ENCODE assay signal across 11 mouse cellular contexts in genomic region chr8:72162821-72163220, GRCm38 (mm10). TPM values are rescaled to one million over a fixed set of nuclear protein-coding genes. Genes with fewer than 3 reads are reported as not detected.
DNase-seq lines count a peak whose midpoint lies in the region; ATAC-seq lines count a peak whose summit lies in the region.
"Had no signal": no experiment of that assay in that cellular context is flagged by ENCODE, and none has a peak within 500 bp of the region (broad histone marks: within the 10 kb centered on the region; RNA-seq: fewer than 3 reads in every experiment).

No protein-coding gene starts in this region.

- H3K4me2 ChIP-seq in forebrain, embryonic 12.5 days, result peak overlapping the region; percentile 86
- H3K4me2 ChIP-seq in forebrain, embryonic 15.5 days (replicated peaks), result no peak overlapping the region
- peak overlapping the region; percentile 80; the same call in 1 of the 2 replicates for H3K4me2 ChIP-seq in midbrain, embryonic 12.5 days (replicated peaks)
- no peak overlapping the region for H3K4me2 ChIP-seq in midbrain, embryonic 16.5 days (ENCODE audit: low read length)
- H3K4me2 ChIP-seq in liver, embryonic 15.5 days, result peak overlapping the region; percentile 92

- no peak overlapping the region for H3K27ac ChIP-seq in forebrain, embryonic 12.5 days
- no peak overlapping the region for H3K27ac ChIP-seq in forebrain, embryonic 15.5 days (replicated peaks)
- no peak overlapping the region for H3K27ac ChIP-seq in midbrain, embryonic 12.5 days (replicated peaks)
- no peak overlapping the region for H3K27ac ChIP-seq in midbrain, embryonic 16.5 days (ENCODE audit: low read length)
- H3K27ac ChIP-seq in liver, embryonic 15.5 days (replicated peaks), result no peak overlapping the region

- no peak overlapping the region for H3K9ac ChIP-seq in forebrain, embryonic 12.5 days
- H3K9ac ChIP-seq in forebrain, embryonic 15.5 days (replicated peaks), result no peak overlapping the region
- no peak overlapping the region for H3K9ac ChIP-seq in midbrain, embryonic 12.5 days (replicated peaks)
- H3K9ac ChIP-seq in midbrain, embryonic 16.5 days (ENCODE audit: low read depth, low read length), result no peak overlapping the region
- H3K9ac ChIP-seq in liver, embryonic 15.5 days, result 0 out of 2 replicates have a peak overlapping the region, but pooled peaks have one; percentile 4

- no peak for ATAC-seq in forebrain, embryonic 12.5 days (ENCODE audit: low FRiP score)
- ATAC-seq in forebrain, embryonic 15.5 days (replicated peaks), result no peak
- no peak for ATAC-seq in midbrain, embryonic 12.5 days (ENCODE audit: low FRiP score, low read depth)
- no peak for ATAC-seq in midbrain, embryonic 16.5 days
- no peak for ATAC-seq in liver, embryonic 15.5 days (ENCODE audit: insufficient read depth)

- intact Hi-C loops in left cerebral cortex, postnatal 25 days (cut with DNase I), result no loop called here

- no peaks in the 10 kb centered on the region for H3K27me3 ChIP-seq in forebrain, embryonic 12.5 days
- H3K27me3 ChIP-seq in forebrain, embryonic 15.5 days, result no peaks in the 10 kb centered on the region
- no peaks in the 10 kb centered on the region for H3K27me3 ChIP-seq in midbrain, embryonic 12.5 days
- no peaks in the 10 kb centered on the region for H3K27me3 ChIP-seq in midbrain, embryonic 16.5 days (ENCODE audit: control insufficient read depth, insufficient read depth, low read depth, low read length)
- H3K27me3 ChIP-seq in liver, embryonic 15.5 days, result no peaks in the 10 kb centered on the region

- DNase-seq in thymus, postnatal 14 days, result peak; percentile 50
- DNase-seq in adipocyte (ENCODE audit: low spot score), result no peak
- no peak for DNase-seq in left cerebral cortex, postnatal 25 days (ENCODE audit: low spot score in 2 of 2)
- DNase-seq: gastrocnemius, postnatal 25 days; layer of hippocampus, postnatal 36 days; right cerebral cortex, postnatal 4 days had no signal

- peaks cover 17% of the 10 kb centered on the region for H3K4me1 ChIP-seq in forebrain, embryonic 12.5 days
- H3K4me1 ChIP-seq in forebrain, embryonic 15.5 days, result peaks cover 24% of the 10 kb centered on the region
- H3K4me1 ChIP-seq in midbrain, embryonic 12.5 days, result peaks cover 15% of the 10 kb centered on the region
- peaks cover 22% of the 10 kb centered on the region for H3K4me1 ChIP-seq in midbrain, embryonic 16.5 days (ENCODE audit: control insufficient read depth, insufficient read depth, low read length)
- peaks cover 49% of the 10 kb centered on the region for H3K4me1 ChIP-seq in liver, embryonic 15.5 days (replicated peaks)

- peaks cover 17% of the 10 kb centered on the region; the same call in 1 of the 2 replicates for H3K36me3 ChIP-seq in forebrain, embryonic 12.5 days (replicated peaks)
- H3K36me3 ChIP-seq in forebrain, embryonic 15.5 days, result peaks cover 7% of the 10 kb centered on the region; the same call in 1 of the 2 replicates
- H3K36me3 ChIP-seq in midbrain, embryonic 12.5 days, result peaks cover 6% of the 10 kb centered on the region; the same call in 1 of the 2 replicates
- H3K36me3 ChIP-seq in midbrain, embryonic 16.5 days (ENCODE audit: control insufficient read depth, insufficient read depth, low read length), result peaks cover 7% of the 10 kb centered on the region
- peaks cover 26% of the 10 kb centered on the region for H3K36me3 ChIP-seq in liver, embryonic 15.5 days (replicated peaks)

- H3K9me3 ChIP-seq in forebrain, embryonic 12.5 days, result no peaks in the 10 kb centered on the region
- no peaks in the 10 kb centered on the region for H3K9me3 ChIP-seq in forebrain, embryonic 15.5 days
- H3K9me3 ChIP-seq in midbrain, embryonic 12.5 days, result no peaks in the 10 kb centered on the region
- H3K9me3 ChIP-seq in midbrain, embryonic 16.5 days (replicated peaks; ENCODE audit: control insufficient read depth, low read length, poor library complexity, severe bottlenecking), result no peaks in the 10 kb centered on the region
- H3K9me3 ChIP-seq in liver, embryonic 15.5 days (replicated peaks), result no peaks in the 10 kb centered on the region

- H3K4me3 ChIP-seq in forebrain, embryonic 12.5 days (replicated peaks), result no peak overlapping the region
- H3K4me3 ChIP-seq in forebrain, embryonic 15.5 days, result no peak overlapping the region
- H3K4me3 ChIP-seq in midbrain, embryonic 12.5 days, result no peak overlapping the region; the same call in 1 of the 2 replicates
- H3K4me3 ChIP-seq in midbrain, embryonic 16.5 days (ENCODE audit: low read depth, low read length), result no peak overlapping the region
- peak overlapping the region; percentile 81 for H3K4me3 ChIP-seq in liver, embryonic 15.5 days (replicated peaks)

RNA-seq across cellular contexts. Expression of gene Rab8a, which starts 1.8 kb away (rescaled TPM):
- polyA plus RNA-seq in forebrain, embryonic 12.5 days (2016; fragmentation: Nextera tagmentation; extraction: Ambion mirVana), result 121 and 127 TPM in 2 replicates
- polyA plus RNA-seq in forebrain, embryonic 15.5 days (2015; fragmentation: Nextera tagmentation; extraction: Ambion mirVana), result 100 and 103 TPM in 2 replicates
- polyA plus RNA-seq in midbrain, embryonic 12.5 days (2016; fragmentation: Nextera tagmentation; extraction: Ambion mirVana), result 113 and 122 TPM in 2 replicates
- polyA plus RNA-seq in midbrain, embryonic 16.5 days (2015; fragmentation: Nextera tagmentation; extraction: Ambion mirVana), result 84.5 and 96.5 TPM in 2 replicates
- 66.4 and 69.7 TPM in 2 replicates for polyA plus RNA-seq in liver, embryonic 15.5 days (2015; fragmentation: Nextera tagmentation; extraction: Ambion mirVana)
- 10 to 100 TPM; 40.9 to 41.9 TPM for total RNA-seq in left cerebral cortex, postnatal 25 days (2021)

RNA-seq across cellular contexts. Expression of gene Hsh2d, which starts 26.6 kb away (rescaled TPM):
- not detected in 2 replicates for polyA plus RNA-seq in forebrain, embryonic 12.5 days (2016; fragmentation: Nextera tagmentation; extraction: Ambion mirVana)
- not detected in 2 replicates for polyA plus RNA-seq in forebrain, embryonic 15.5 days (2015; fragmentation: Nextera tagmentation; extraction: Ambion mirVana)
- polyA plus RNA-seq in midbrain, embryonic 12.5 days (2016; fragmentation: Nextera tagmentation; extraction: Ambion mirVana), result not detected in 2 replicates
- not detected in 2 replicates for polyA plus RNA-seq in midbrain, embryonic 16.5 days (2015; fragmentation: Nextera tagmentation; extraction: Ambion mirVana)
- polyA plus RNA-seq in liver, embryonic 15.5 days (2015; fragmentation: Nextera tagmentation; extraction: Ambion mirVana), result 0.26 and 0.33 TPM in 2 replicates
- not detected for total RNA-seq in left cerebral cortex, postnatal 25 days (2021)
- total RNA-seq: gastrocnemius, postnatal 25 days; layer of hippocampus, postnatal 36 days had no signal

RNA-seq across cellular contexts. Expression of gene Tpm4, which starts 28.0 kb away (rescaled TPM):
- 416 and 424 TPM in 2 replicates for polyA plus RNA-seq in forebrain, embryonic 12.5 days (2016; fragmentation: Nextera tagmentation; extraction: Ambion mirVana)
- 221 TPM in 2 replicates for polyA plus RNA-seq in forebrain, embryonic 15.5 days (2015; fragmentation: Nextera tagmentation; extraction: Ambion mirVana)
- 415 and 450 TPM in 2 replicates for polyA plus RNA-seq in midbrain, embryonic 12.5 days (2016; fragmentation: Nextera tagmentation; extraction: Ambion mirVana)
- polyA plus RNA-seq in midbrain, embryonic 16.5 days (2015; fragmentation: Nextera tagmentation; extraction: Ambion mirVana), result 151 and 168 TPM in 2 replicates
- polyA plus RNA-seq in liver, embryonic 15.5 days (2015; fragmentation: Nextera tagmentation; extraction: Ambion mirVana), result 80.7 and 82.6 TPM in 2 replicates
- 10 to 100 TPM; 30.2 to 30.9 TPM for total RNA-seq in left cerebral cortex, postnatal 25 days (2021)

RNA-seq across cellular contexts. Expression of gene Cib3, which starts 49.8 kb away (rescaled TPM):
- polyA plus RNA-seq in forebrain, embryonic 12.5 days (2016; fragmentation: Nextera tagmentation; extraction: Ambion mirVana), result not detected in 2 replicates
- polyA plus RNA-seq in forebrain, embryonic 15.5 days (2015; fragmentation: Nextera tagmentation; extraction: Ambion mirVana), result not detected in 2 replicates
- polyA plus RNA-seq in midbrain, embryonic 12.5 days (2016; fragmentation: Nextera tagmentation; extraction: Ambion mirVana), result 0.13 TPM in 1 of 2 replicates, not detected in the other
- polyA plus RNA-seq in midbrain, embryonic 16.5 days (2015; fragmentation: Nextera tagmentation; extraction: Ambion mirVana), result 0.11 TPM in 1 of 2 replicates, not detected in the other
- polyA plus RNA-seq in liver, embryonic 15.5 days (2015; fragmentation: Nextera tagmentation; extraction: Ambion mirVana), result not detected in 2 replicates
- total RNA-seq in left cerebral cortex, postnatal 25 days (2021), result under 1 TPM in 1 of 2 experiments, not detected in 1; 0.53 TPM
- total RNA-seq: gastrocnemius, postnatal 25 days had no signal

RNA-seq across cellular contexts. Expression of gene Gm11034, which starts 50.6 kb away (rescaled TPM):
- not detected in 2 replicates for polyA plus RNA-seq in forebrain, embryonic 12.5 days (2016; fragmentation: Nextera tagmentation; extraction: Ambion mirVana)
- not detected in 2 replicates for polyA plus RNA-seq in forebrain, embryonic 15.5 days (2015; fragmentation: Nextera tagmentation; extraction: Ambion mirVana)
- not detected in 2 replicates for polyA plus RNA-seq in midbrain, embryonic 12.5 days (2016; fragmentation: Nextera tagmentation; extraction: Ambion mirVana)
- polyA plus RNA-seq in midbrain, embryonic 16.5 days (2015; fragmentation: Nextera tagmentation; extraction: Ambion mirVana), result not detected in 2 replicates
- polyA plus RNA-seq in liver, embryonic 15.5 days (2015; fragmentation: Nextera tagmentation; extraction: Ambion mirVana), result not detected in 2 replicates
- not detected for total RNA-seq in left cerebral cortex, postnatal 25 days (2021)
- total RNA-seq: gastrocnemius, postnatal 25 days; layer of hippocampus, postnatal 36 days had no signal

Comparison
In these comparisons a context has a peak if more than half of its experiments do, and no peak if none do; other contexts are left out.
1. H3K4me2 ChIP-seq: peak in forebrain, embryonic 12.5 days (single experiment), midbrain, embryonic 12.5 days (single experiment) and liver, embryonic 15.5 days (single experiment); none in forebrain, embryonic 15.5 days (single experiment) and midbrain, embryonic 16.5 days (single experiment).